Mouse (Mus musculus) cerebellum, adult 9-10 months (tissue): Measurements from ENCODE around the gene Fbxo3.
"Not testable (repeated sequence)": the region's sequence is repeated elsewhere in the genome, so short reads cannot be mapped to it uniquely, and the experiment has no call there.

Source experiments
- DNase-seq: peaks from one replicate; pipeline ENCODE4 v3.0.0; 2022

Gene Fbxo3

DNA sequence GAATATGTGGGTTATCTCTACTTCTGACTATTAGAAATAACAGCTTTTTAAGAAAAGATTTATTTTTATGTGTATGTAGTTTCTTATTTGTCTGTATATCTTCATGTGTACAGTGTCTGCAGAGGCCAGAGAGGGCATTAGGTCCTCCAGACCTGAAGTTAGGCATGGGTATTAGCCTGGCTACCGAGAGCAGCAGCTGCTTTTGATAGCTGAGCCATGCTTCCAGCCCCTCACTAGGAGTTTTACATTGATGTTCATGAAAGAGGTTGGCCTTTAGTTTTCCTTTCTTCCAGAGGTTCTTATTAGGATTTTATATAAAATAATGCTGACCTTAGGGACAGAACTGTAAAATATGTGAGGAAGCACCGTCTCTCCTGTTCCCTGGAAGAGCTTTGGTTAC is 10.7 kb downstream of the Fbxo3 start:
- DNase-seq = no peak

DNA sequence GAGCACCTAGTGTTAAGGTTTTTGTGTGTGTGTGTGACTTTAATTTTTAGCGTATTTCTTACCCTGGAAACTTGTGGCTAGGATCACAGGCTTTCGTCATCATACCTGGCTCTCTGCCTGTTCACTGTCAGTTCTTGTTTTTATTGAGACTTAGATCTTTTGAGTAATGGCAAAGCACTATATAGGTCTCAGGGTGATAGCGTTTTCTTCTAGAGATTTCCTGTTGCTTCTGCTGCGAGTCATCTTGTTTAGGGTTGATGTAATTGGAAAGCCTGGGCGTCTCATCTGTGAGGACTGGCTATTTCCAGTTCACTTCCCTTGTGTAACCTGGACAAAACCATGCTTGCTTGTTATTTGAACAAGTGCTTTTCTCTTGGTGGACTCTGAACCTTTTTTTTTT is 14.1 kb downstream of the Fbxo3 start:
- no peak for DNase-seq

- DNase-seq = no peak
Observed at GRCm38 (mm10) chr2:104042766-104043165, 15.2 kb downstream of the Fbxo3 start.

DNA sequence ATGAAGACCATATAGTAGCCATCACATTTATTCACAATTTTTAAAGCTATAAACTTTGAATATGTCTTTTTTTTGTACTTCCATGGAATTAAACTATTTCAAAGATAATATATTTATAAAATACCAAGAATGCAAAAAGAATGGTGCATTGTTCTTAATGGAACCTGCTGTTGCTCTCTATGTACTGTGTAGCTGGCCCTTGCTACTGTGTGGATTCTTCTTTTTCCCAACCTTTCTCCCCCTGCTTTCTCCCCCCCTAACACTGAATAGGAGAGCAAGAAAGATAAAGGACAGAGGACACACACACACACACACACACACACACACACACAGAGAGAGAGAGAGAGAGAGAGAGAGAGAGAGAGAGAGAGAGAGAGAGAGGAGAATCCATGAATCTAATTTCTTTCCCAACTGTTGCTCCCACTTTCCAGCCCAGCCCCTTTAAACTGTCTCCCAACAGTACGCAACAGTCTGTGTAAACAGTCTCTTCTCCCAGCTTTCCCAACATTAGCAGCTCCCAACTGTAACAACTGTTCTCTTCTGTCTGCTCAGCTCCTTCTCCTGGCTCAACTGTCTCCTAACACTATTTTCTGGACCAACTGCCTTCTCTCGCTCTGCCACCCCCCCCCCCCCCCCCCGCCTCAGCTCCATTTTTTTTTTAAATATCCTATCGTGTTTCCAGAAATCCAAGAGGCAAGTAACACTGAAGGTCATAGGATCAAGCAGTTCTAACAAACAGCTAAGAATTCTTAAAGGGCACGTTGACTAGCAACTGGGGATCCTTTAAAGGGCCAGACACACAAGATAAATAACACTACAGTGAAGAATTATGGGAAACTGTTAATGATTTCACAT is 16.3 kb downstream of the Fbxo3 start:
- no peak for DNase-seq

DNA sequence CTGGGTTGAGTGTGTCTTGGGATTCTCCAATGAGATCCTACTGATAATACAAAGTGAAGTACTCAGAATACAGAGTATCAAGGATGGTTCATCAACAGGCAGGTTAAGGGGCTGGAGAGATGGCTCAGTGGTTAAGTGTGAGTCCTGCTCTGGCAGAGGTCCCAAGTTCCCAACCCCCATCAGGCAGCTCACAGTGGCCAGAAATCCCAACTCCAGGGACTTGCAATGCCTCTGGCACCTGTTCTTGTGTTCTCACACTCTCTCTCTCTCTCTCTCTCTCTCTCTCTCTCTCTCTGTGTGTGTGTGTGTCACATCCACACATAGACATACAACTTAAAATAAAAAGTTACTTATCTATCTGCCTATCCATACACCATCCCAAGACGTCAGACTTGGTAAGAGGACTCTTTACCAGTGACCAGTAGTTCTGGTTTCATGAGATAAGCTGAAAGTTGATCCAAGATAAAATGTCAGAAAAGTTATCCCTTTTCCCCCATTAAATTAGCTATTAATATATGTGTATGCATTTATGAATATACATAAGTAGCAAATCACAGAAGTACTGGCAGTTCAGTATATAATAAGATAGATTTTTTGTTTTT is 17.1 kb downstream of the Fbxo3 start:
- no peak for DNase-seq

DNA sequence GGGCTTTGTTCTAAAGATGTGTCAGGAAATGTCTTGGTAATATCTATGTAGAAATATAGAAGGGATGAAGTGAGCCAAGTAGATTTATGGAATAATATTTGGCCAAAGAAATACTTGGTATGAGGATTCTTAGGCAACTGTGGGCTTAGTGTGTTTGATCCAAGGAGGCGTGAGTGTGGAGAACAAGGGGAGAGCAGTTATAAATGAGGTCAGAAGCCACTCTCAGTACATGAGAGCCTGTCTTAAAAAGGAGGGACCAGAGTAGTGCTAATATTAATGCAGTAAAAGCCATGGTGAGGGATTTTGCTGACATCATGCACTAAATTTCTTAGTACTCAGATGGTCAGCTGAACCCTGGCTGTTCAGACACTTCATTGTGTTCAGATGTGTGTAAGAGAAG is 30.9 kb downstream of the Fbxo3 start:
- no peak for DNase-seq

GRCm38 (mm10) chr2:104058954-104059353 is 31.4 kb downstream of the Fbxo3 start:
- no peak for DNase-seq

DNA sequence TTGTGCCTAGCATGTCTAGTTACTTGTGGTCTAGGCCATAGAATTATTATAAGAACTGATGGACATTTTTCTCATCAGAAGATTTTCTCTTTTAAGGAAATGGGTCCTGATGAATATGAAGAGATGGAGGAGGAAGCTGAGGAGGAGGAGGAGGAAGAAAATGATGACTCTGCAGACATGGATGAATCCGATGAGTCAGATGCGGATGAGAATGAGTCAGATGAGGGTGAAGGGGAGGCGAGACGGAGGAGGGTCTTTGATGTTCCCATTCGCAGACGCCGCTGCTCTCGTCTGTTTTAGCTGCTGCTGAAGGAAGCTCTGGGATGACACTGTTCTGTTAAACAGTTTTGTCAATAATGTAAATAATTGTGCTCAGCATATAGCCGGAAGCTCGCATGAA is 32.3 kb downstream of the Fbxo3 start:
- DNase-seq = no peak

DNA sequence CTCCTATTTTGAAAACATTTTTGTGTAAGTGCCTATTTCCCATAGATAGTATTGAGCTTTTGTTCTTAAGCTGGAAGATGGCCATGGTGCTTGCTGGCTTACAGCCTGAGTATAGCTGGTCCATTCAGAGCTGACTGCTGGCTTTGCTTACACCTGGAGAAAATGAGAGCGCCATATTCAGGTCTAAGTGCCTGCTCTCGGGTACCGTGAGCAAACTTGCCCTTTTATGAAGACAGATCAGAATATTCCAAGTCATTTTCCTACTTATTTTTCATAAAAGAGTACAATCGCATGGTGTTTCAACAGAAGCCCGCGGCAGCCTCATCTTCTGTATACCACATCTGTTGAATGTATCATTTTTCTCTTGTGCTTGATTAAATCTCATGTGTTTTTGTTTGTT is 33.5 kb downstream of the Fbxo3 start:
- DNase-seq = no peak

- DNase-seq = no peak
Observed at GRCm38 (mm10) chr2:104062665-104063064, 35.1 kb downstream of the Fbxo3 start.

- no peak for DNase-seq
Observed at GRCm38 (mm10) chr2:104064152-104064551, 36.6 kb downstream of the Fbxo3 start.

GRCm38 (mm10) chr2:104065526-104065925 is 38.0 kb downstream of the Fbxo3 start, which contains the start of gene Gm10912:
Gene Gm10912, plus strand, starts transcription at chr2:104065826.
- not testable (repeated sequence) for DNase-seq

- not testable (repeated sequence) for DNase-seq
Observed at GRCm38 (mm10) chr2:104068450-104068849, 40.9 kb downstream of the Fbxo3 start, which contains the start of gene Gm10799. Gene Gm10799, minus strand, starts transcription at chr2:104068550.

- DNase-seq = peak; percentile 45
Observed at GRCm38 (mm10) chr2:104069704-104070185, 42.2 kb downstream of the Fbxo3 start, which contains the start of gene Cd59b. Gene Cd59b, plus strand, starts transcription at chr2:104069849.

DNA sequence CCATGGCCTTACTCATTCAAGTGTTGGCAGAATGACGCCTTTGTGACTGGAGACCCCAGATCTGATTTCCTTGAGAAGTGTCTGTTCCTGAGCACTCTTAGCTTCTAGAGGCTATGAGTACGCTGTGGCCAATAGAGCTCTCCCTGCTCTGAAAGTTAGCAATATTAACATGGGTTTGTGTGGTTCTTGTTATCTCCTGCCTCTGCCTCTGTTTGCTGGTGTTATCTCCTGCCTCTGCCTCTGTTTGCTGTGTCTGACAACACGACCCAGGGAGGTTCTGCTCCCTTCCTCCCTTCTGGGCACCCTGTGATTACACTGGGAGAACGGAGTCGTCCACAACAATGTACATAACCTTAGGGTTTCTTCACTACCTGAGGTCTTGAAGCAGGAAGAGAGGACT is 50.8 kb downstream of the Fbxo3 start:
- DNase-seq = not testable (repeated sequence)

- not testable (repeated sequence) for DNase-seq
Observed at GRCm38 (mm10) chr2:104081436-104082050, 54.0 kb downstream of the Fbxo3 start.

DNA sequence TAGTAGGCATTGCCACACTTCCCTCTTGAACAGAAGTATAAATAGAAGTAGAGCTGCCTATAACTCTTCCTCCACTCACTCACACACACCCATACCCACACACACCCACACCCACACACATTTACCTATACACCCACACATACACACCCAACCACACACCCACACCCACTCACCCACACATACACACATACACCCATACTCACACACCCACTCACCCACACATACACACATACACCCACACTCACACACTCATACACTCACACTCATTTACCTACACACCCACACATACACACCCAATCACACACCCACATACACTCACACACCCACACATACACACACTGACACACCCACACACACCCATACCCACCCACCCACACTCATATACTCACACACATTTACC is 55.0 kb downstream of the Fbxo3 start:
- DNase-seq = no peak

GRCm38 (mm10) chr2:104084027-104084426 is 56.5 kb downstream of the Fbxo3 start:
- DNase-seq = not testable (repeated sequence)

DNA sequence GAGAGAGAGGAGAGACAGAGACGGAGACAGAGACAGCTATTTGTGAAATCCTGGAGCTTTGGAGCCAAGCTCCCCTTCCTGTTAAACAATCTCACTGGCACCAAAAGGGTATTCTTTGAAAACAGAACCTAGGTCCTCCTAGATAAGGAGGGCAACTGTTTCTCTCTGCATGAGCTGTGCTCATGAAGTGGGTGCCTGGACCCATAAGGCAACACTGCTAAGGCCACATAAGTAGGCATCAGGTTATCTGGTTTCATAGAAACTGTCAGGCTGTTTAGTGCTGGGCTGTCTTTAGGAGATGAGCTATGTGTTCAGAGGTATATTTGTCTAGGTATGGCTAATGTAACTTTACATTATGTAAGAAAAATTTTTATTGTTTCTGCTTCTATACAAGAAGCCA is 60.0 kb downstream of the Fbxo3 start:
- DNase-seq = not testable (repeated sequence)

- no peak for DNase-seq
Observed at GRCm38 (mm10) chr2:104093305-104093704, 65.8 kb downstream of the Fbxo3 start.

DNA sequence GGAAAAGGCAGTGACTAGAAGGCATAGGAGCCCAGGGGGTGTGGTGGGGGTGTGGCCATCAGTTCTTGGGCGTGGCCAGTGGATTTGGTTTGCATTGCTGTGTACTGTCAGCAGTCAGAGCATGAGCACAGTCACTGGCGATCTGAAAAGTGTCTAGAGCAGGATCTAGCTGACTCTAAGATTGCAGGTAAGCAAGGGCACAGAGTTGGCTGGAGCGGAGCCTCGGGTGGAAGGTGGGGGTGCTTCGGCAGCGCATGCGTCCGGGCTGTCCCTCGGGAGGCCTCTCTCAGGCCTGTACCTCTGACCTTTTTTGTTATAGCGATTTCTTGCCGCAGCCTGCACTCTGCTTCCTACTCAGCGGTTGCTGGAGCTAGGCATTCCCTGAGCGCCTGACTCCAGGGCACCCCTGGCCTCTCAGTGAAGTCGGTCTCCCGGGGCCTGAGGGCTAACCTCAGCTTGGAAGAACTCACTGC is 68.3 kb downstream of the Fbxo3 start, which contains the start of gene Cd59a:
Gene Cd59a (plus strand): TSS at position 61 of the 473 bp plus-strand sequence.
- peak; percentile 80 for DNase-seq

GRCm38 (mm10) chr2:104096256-104096655 is 68.7 kb downstream of the Fbxo3 start:
- no peak for DNase-seq

DNA sequence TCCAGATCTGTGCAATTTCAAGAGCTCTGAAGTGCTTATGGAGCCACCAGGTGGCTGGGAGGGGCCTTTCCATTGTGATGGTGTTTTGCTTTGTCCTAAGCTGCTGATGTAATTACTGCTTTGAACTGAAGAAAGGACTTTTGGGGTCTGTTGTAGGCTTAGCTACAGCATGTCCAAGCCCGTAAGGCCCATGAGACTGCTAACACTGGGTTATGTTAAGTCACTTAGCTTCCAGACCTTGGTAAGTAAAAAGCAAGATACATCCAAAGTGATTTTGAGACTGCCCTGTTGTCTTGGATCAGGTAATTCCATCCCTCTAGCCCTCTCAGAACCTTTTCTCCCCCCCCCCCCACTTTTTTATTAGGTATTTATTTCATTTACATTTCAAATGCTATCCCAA is 69.3 kb downstream of the Fbxo3 start:
- DNase-seq = not testable (repeated sequence)
